Mouse (Mus musculus) frontal cortex, postnatal 10 days (tissue): ENCODE measurements around the gene Tnfsf11.

ENCODE experiments used
- DNase-seq, 2 experiments: peaks; one replicate each; pipeline ENCODE4 v3.0.0; 2022; ENCODE audit warnings: low spot score in 2 of 2, mixed read lengths in 1 of 2

Gene Tnfsf11

DNA sequence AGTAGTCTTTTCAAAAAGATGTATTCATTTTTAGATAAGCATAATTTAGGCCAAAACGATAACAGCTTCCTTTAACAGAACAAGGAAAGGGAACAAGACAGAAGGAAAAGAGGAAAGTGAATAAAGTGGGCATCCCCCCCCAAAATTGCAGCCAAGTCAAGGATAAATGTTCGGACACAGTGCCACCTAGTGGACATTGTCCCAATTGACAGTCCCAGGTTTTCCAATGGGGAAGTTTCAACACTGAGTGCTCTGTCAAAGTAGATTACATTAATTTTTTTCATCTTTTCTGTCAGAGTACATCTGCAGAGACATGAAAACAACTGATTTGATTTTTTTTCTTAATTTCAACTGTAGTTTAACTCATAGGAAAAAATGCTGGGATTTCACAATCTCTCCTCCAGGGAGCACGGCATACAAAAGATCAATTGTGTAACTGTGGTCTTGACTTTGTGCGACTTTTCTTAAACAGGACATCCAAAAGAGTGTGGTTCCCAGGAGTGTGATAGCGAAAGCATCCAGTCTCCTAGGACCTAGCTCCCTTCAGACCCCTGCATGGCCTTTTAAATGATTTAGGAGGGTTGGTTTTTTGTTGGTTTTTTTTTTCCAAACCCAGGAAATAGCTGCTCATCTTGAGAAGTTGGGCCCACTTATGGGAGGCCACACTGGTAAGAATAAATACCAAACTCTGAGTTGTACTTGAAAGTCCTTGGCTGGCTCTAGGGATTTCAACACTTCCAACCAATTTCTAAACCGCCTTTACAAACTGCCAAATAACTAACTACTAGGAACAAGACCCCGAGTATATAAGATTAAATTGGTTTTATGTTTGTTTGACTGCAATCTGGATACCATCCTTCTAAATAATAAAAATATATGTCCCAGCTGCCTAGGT lies 19.7 kb downstream of the Tnfsf11 start:
- DNase-seq: peak in 1 of 2 experiments; percentile 52

- DNase-seq: no peak
Measured at GRCm38 (mm10) chr14:78286011-78286548, 21.8 kb downstream of the Tnfsf11 start.

DNA sequence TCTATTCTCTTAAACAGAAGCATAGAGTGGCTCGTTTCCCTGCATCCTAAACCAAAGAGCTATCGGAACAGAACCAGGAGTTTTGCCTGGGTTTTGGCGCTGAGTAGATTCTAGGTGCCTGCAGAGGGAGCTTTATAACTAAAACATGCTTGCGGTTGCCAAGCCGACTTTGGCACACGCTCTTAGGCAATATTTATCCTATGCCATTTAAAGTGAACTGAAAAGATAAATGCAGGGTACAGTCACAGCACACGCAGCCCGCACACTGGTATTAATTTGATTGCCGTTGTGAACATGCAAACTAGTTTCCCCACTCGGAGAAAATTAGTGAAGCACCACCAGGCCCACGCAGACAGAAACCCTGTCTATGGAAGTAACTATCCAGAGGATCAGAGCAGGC lies 25.4 kb downstream of the Tnfsf11 start:
- DNase-seq: peak in 1 of 2 experiments; percentile 23

GRCm38 (mm10) chr14:78276395-78276930 lies 31.4 kb downstream of the Tnfsf11 start:
- DNase-seq: peak in 1 of 2 experiments; percentile 25

GRCm38 (mm10) chr14:78274851-78275250 lies 33.0 kb downstream of the Tnfsf11 start:
- DNase-seq: no peak

DNA sequence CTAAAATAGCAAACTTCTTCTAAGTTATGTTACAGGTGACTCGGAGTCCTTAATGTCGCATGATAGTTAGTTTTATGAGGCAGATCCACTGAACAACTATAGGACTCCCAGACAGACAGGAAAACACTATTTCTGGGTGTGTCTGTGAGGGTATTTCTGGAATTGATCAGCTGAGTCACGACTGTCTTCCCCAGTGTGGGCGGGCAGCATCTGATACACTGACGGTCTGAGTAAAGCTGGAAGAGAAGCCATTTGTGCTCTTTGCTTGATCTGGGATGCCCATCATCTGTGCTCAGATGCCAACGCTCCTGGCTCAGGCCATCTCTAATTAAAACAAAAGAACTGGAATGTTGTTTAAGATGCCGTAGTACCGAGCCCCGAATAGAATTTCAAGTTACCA lies 33.7 kb downstream of the Tnfsf11 start:
- peak in 1 of 2 experiments; percentile 53 for DNase-seq

DNA sequence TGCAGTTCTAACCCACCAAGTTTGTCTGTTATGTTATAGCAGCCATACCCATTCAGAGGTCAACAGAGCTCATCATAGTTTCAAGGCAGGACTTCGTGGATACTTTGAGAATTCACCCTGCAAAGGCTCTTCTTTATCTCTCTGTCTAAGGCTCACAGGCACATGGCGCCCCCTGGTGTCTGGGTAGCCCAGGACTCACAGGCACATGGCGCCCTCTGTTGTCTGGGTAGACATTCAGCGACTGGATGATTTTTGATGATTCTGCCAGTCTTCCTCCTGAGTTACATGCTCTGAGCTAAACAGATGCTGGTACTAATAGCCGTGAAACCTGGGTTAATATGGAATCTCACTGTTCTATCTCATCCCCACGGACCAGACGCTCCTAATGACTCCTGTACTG lies 34.3 kb downstream of the Tnfsf11 start:
- no peak for DNase-seq

GRCm38 (mm10) chr14:78264876-78265275 lies 43.0 kb downstream of the Tnfsf11 start:
- DNase-seq: no peak

GRCm38 (mm10) chr14:78262596-78262995 lies 45.2 kb downstream of the Tnfsf11 start:
- no peak for DNase-seq

GRCm38 (mm10) chr14:78261246-78261645 lies 46.6 kb downstream of the Tnfsf11 start:
- DNase-seq: no peak

DNA sequence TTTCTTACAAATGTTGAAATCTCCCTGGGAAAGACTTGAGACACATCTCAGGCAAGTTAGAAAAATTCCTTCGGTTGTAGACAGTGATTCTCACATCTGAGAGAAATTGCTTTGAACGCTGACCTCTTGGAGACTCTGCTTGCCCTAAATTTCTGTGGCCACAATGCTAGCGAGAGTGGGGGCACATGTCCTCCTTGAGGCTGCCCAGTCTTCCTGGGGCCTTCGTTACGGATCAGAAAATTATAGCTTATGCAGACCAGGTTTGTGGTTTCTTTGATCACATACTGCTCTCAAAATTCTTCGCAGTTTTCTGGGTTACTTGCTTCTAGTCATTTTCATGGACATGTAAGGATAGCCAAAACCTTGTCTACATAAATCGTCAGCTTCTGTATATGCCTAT lies 53.8 kb downstream of the Tnfsf11 start:
- no peak for DNase-seq

- DNase-seq: no peak
Measured at GRCm38 (mm10) chr14:78246601-78247000, 61.2 kb downstream of the Tnfsf11 start.

- no peak for DNase-seq
Measured at GRCm38 (mm10) chr14:78244811-78245210, 63.0 kb downstream of the Tnfsf11 start.

DNA sequence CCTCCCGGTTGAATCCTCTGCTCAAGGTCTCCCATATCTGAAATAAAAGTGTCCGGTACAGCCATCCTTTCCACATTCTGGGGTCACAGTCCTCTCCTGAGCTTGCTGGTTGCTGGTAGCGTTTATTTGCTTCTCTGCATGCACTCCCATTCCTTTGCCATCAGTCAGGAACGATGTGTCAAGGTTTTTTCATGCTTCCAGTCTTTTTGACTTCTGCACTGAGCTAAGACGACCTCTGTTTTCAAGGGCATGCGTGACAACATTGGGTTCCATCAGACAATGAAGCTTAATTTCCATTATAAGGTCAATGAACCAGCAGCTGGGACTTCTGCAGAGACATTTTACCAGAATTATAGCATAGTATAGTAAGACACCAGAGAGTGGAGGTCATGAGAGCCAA lies 68.5 kb downstream of the Tnfsf11 start:
- DNase-seq: no peak

DNA sequence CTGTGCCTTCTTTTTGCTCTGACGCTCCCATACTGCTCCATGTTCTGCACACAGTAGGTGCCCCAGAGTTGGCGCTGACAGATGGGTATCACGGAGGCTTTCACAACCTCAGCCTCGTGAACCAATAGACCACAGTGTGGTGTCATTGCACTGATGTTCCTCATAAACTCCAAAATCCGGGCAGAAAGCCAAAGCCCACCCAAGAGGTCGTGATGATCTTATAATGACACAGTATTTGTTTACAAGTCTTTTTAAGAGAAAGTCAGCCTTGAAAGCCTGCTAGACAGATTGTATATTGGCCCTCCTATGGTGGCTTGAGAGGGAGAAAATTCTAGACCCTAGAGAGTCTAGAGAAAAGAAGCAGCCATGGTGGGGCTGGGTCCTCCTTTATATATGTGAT lies 70.6 kb downstream of the Tnfsf11 start:
- no peak for DNase-seq

GRCm38 (mm10) chr14:78236144-78236543 lies 71.7 kb downstream of the Tnfsf11 start:
- DNase-seq: no peak

GRCm38 (mm10) chr14:78235296-78235695 lies 72.5 kb downstream of the Tnfsf11 start:
- DNase-seq: no peak

DNA sequence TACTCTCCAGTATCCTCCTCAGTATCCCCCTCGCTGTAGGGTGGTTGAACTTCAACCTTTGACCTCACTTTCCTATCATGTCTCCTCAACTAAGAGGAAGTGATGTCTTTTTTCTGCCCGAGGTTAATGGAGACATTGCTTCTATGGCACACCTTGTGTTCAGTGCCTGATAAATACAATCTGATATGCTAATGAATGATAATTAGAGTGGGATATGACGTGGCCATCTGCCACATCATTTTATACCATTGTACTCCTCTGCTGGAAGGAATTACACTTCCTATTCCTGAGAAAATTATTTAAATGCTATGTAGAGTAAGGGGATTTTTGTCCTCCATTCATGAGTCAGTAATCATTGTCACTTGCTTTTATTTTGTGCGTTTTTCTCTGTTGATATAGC lies 78.8 kb downstream of the Tnfsf11 start:
- DNase-seq: no peak
